Mouse (Mus musculus) heart, embryonic 14.5 days (tissue): ENCODE measurements around the gene C2cd4c. TPM values are rescaled to one million over a fixed set of nuclear protein-coding genes. Genes with fewer than 3 reads are reported as not detected.

Source experiments
- ATAC-seq: fragments of 200-750 bp; cut with Nextera tagmentation; 2 replicates; pipeline ENCODE4 v1.8.0; 2017; ENCODE audit warnings: low read depth, moderate TSS enrichment; ENCODE audit not compliant: insufficient number of reproducible peaks, insufficient read depth, low FRiP score
- H3K27ac ChIP-seq, 2 experiments: fragments of 200-500 bp in 1 of 2; fragments of 300-500 bp in 1 of 2; sonication (generic) in 1 of 2; replicated peaks in 1 of 2; 2 replicates each; pipeline ENCODE4 v1.5.1; 2012 to 2014; ENCODE audit warnings: low read depth in 2 of 2, low read length in 2 of 2, control low read depth in 1 of 2, mild to moderate bottlenecking in 1 of 2, mixed read lengths in 1 of 2; ENCODE audit not compliant: control insufficient read depth in 1 of 2, insufficient read depth in 1 of 2
- H3K27me3 ChIP-seq: fragments of 300-500 bp; sonication (generic); 2 replicates; pipeline ENCODE4 v1.6.1; 2014; ENCODE audit warnings: mild to moderate bottlenecking, low read length, control low read depth; ENCODE audit not compliant: control insufficient read depth, insufficient read depth
- H3K36me3 ChIP-seq: fragments of 300-500 bp; sonication (generic); 2 replicates; pipeline ENCODE4 v1.6.1; 2014; ENCODE audit warnings: mild to moderate bottlenecking, control low read depth, low read length, mixed read lengths; ENCODE audit not compliant: control insufficient read depth, insufficient read depth
- H3K4me1 ChIP-seq, 2 experiments: fragments of 200-500 bp in 1 of 2; fragments of 300-500 bp in 1 of 2; sonication (generic) in 1 of 2; 2 replicates each; pipeline ENCODE4 v1.6.1; 2012 to 2014; ENCODE audit warnings: low read length in 2 of 2, control low read depth in 1 of 2, mixed read lengths in 1 of 2; ENCODE audit not compliant: control insufficient read depth in 2 of 2, insufficient read depth in 2 of 2
- H3K4me2 ChIP-seq: fragments of 300-500 bp; sonication (generic); 2 replicates; pipeline ENCODE4 v1.6.1; 2014; ENCODE audit warnings: mild to moderate bottlenecking, low read length
- H3K4me3 ChIP-seq, 2 experiments: fragments of 200-500 bp in 1 of 2; fragments of 300-500 bp in 1 of 2; sonication (generic) in 1 of 2; 2 replicates each; pipeline ENCODE4 v1.5.1; 2012 to 2014; ENCODE audit warnings: low read length in 2 of 2, mild to moderate bottlenecking in 2 of 2, control low read depth in 1 of 2, low read depth in 1 of 2, moderate library complexity in 1 of 2; ENCODE audit not compliant: control insufficient read depth in 1 of 2, insufficient read depth in 1 of 2
- H3K9ac ChIP-seq: fragments of 300-500 bp; sonication (generic); 2 replicates; pipeline ENCODE4 v1.6.1; 2014; ENCODE audit warnings: mild to moderate bottlenecking, low read length
- H3K9me3 ChIP-seq: fragments of 300-500 bp; sonication (generic); 2 replicates; pipeline ENCODE4 v1.6.1; 2016; ENCODE audit warnings: low read length, control low read depth; ENCODE audit not compliant: control insufficient read depth
- WGBS: fragments of 180-500 bp; shearing (Covaris S2); extraction: QIAGEN DNeasy Blood & Tissue Kit; methylation state at CpG from one replicate; pipeline ENCODE4 v1.1.7; 2014; 5-methylcytosine and 5-hydroxymethylcytosine counted together
- polyA plus RNA-seq: library from polyadenylated mRNA; unstranded; fragments of >200 nt; fragmentation: Nextera tagmentation; extraction: Ambion mirVana; gene quantifications from 2 replicates; pipeline ENCODE4 v1.2.1, GENCODE M21; 2014

Gene C2cd4c
- polyA plus RNA-seq, 1 experiment from 2014 or later = not detected

DNA sequence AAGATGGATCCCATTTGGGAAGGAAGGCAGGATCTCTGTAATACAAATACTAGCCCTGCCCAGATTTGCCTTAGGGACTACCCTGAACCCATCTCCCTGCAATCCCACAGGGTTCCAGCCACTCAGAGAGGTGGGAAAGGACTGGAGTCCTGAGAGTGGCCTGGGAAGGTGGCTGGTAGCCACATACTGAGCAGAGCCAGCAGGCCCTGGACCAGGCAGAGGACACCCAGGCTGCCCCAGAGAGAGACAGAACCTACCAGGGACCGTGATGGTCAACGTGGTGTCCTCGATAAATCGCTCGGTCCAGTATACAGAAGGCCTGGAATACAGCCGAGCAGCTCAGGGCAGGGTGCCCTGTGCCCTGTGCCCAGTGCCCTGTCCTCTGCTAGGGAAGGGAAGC lies 28.7 kb downstream of the C2cd4c start:
- H3K27me3 ChIP-seq = no peaks in the 10 kb centered on the region; the same call in 1 of the 2 replicates
- H3K9me3 ChIP-seq = 0 out of 2 replicates have a peak, but pooled peaks cover 3% of the 10 kb centered on the region
- WGBS = 85% methylated on average over 6 of the region's 6 CpGs
- no peak overlapping the region for H3K27ac ChIP-seq
- no peak overlapping the region for H3K4me3 ChIP-seq
- no peaks in the 10 kb centered on the region for H3K4me1 ChIP-seq
- H3K36me3 ChIP-seq = no peaks in the 10 kb centered on the region
- no peak for ATAC-seq
- H3K9ac ChIP-seq = no peak overlapping the region
- H3K4me2 ChIP-seq = no peak overlapping the region

DNA sequence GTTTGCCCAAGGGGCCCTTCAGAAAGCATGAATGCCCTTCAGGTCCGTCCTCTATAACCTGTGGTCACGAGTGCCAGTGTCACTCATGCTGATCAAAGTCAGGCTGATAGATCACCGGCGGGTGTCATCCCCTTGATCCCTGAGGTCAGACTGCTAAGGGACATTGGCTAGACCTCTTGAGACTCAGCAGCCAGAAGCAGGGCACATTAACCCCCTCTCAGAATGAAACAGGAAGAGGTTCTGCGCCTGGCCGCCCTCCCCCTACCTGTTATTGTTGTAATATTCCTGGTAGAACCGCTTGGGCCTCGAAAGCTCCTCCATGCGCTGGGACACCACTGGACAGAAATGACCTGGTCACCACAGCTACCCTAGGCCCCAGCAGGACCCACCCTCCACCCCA lies 29.4 kb downstream of the C2cd4c start:
- Histone ChIP-seq H3K36me3 (no peaks in the 10 kb centered on the region), H3K4me1 (no peaks in the 10 kb centered on the region), H3K4me3 (no peak overlapping the region), H3K9me3 (0 out of 2 replicates have a peak, but pooled peaks cover 3% of the 10 kb centered on the region), H3K9ac (no peak overlapping the region), H3K27ac (no peak overlapping the region), H3K27me3 (no peaks in the 10 kb centered on the region; the same call in 1 of the 2 replicates), H3K4me2 (no peak overlapping the region)
- ATAC-seq = no peak
- 71% methylated on average over 9 of the region's 9 CpGs for WGBS

DNA sequence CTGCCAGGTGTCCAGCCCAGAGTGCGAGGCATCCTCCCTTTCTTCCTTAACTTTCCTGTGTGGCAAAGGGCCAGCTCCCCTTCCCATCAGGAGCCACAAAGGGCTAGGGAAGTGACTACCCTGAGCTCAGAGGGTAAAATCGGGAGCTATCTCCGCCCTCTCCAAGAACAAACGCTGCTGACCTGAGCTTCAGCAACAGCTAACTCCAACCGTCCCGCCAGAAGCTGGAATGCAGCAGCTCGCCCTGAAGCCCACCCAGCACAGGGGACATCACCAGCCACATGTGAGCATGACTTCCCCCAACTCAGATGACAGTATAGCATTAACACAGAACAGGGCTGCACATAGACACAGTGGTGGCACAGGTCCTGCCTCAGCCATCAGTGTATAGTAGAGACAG lies 29.8 kb downstream of the C2cd4c start:
- Histone ChIP-seq H3K4me1 (no peaks in the 10 kb centered on the region), H3K9me3 (0 out of 2 replicates have a peak, but pooled peaks cover 3% of the 10 kb centered on the region)

DNA sequence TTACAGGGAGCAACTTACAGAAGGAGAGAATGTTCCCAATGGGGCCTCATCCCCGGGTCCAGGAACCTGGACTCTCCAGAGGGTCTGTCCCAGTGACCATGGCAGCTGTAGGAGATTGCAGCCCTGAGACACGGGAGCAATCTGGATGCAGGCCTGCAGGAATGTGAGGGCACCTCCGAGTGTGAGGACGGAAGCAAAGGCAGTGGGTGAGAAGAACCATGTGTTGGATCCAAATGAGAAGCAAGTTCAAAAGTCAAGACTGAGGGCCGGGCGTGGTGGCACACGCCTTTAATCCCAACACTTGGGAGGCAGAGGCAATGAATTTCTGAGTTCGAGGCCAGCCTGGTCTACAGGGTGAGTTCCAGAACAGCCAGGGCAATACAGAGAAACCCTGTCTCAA lies 32.3 kb downstream of the C2cd4c start:
- no peak for ATAC-seq
- WGBS = 82% methylated on average over 8 of the region's 8 CpGs
- Histone ChIP-seq H3K4me1 (no peaks in the 10 kb centered on the region), H3K36me3 (no peaks in the 10 kb centered on the region), H3K4me3 (no peak overlapping the region), H3K27ac (no peak overlapping the region), H3K4me2 (no peak overlapping the region), H3K9me3 (0 out of 2 replicates have a peak, but pooled peaks cover 3% of the 10 kb centered on the region), H3K27me3 (no peaks in the 10 kb centered on the region; the same call in 1 of the 2 replicates), H3K9ac (no peak overlapping the region)

More for the DNA sequence above, 29.8 kb downstream of the C2cd4c start:
- 47% methylated on average over 7 of the region's 7 CpGs for WGBS
- Histone ChIP-seq H3K4me2 (no peak overlapping the region), H3K4me3 (no peak overlapping the region), H3K9ac (no peak overlapping the region), H3K27me3 (no peaks in the 10 kb centered on the region; the same call in 1 of the 2 replicates), H3K36me3 (no peaks in the 10 kb centered on the region), H3K27ac (no peak overlapping the region)
- ATAC-seq = no peak

DNA sequence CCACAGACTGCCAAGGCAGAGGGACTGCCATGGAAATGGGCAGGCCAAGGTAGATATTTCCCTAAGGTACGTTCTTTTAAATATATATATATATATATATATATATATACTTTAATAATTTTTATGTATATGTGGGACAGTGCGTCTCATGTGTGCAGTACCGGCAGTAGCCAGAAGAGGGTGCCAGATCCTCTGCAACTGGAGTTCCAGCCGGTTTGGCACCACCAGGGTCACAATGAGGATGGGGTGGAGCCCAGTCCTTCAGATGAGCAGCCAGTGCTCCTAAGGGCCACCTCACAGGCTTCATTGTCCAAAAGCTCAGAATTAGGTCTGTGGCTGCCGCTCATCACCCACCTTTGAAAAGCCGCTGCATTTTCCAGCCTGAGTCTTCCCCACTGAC lies 33.0 kb downstream of the C2cd4c start:
- Histone ChIP-seq H3K27ac (no peak overlapping the region), H3K4me3 (no peak overlapping the region), H3K36me3 (no peaks in the 10 kb centered on the region), H3K4me2 (no peak overlapping the region), H3K9ac (no peak overlapping the region), H3K27me3 (no peaks in the 10 kb centered on the region; the same call in 1 of the 2 replicates), H3K4me1 (no peaks in the 10 kb centered on the region), H3K9me3 (0 out of 2 replicates have a peak, but pooled peaks cover 3% of the 10 kb centered on the region)
- ATAC-seq = no peak
- 48% methylated on average over 6 of the region's 6 CpGs for WGBS

DNA sequence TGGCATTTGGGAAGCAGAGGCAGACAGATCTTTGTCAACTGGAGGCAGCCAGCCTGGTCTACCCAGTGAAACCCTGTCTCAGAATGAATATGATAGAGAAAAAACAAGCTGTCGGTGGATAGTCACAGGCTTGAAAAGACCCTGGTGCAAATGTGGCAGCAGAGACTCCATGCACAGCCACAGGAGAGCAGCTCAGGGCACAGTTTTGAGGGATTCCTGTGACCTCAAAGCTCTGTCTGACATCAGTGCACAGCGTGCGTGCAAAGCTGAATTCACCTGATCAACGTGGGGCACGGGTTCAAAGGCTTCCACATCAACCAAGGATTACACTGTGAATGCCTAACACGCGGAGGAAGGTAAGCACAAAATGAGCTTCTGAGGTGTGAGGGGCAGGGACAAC lies 33.5 kb downstream of the C2cd4c start:
- Histone ChIP-seq H3K4me2 (no peak overlapping the region), H3K4me3 (no peak overlapping the region), H3K4me1 (no peaks in the 10 kb centered on the region), H3K27ac (no peak overlapping the region), H3K36me3 (no peaks in the 10 kb centered on the region), H3K9ac (no peak overlapping the region), H3K27me3 (no peaks in the 10 kb centered on the region; the same call in 1 of the 2 replicates), H3K9me3 (0 out of 2 replicates have a peak, but pooled peaks cover 3% of the 10 kb centered on the region)
- ATAC-seq = no peak
- WGBS = 69% methylated on average over 7 of the region's 7 CpGs

DNA sequence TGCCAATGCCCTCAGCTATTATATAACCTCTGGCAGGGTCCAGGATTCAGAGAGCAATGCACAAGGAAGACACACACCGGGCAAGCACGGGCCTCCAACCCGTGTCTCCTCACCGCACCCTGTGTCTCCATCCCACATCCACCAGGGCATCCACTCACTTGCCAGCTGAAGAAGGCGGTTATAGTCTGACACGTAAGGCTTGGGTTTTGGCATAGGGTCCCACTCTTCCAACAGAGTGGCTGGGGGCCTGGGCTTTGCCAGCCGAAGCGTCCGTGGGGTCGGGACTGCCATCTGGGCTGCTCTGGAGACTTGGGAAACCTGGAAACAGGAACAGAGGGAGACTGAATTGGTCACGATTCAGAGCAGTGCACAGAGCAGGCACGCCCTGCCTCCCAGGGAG lies 34.0 kb downstream of the C2cd4c start:
- Histone ChIP-seq H3K27ac (no peak overlapping the region), H3K36me3 (no peaks in the 10 kb centered on the region), H3K4me2 (no peak overlapping the region), H3K4me1 (no peaks in the 10 kb centered on the region), H3K9me3 (0 out of 2 replicates have a peak, but pooled peaks cover 3% of the 10 kb centered on the region), H3K4me3 (no peak overlapping the region), H3K27me3 (no peaks in the 10 kb centered on the region; the same call in 1 of the 2 replicates), H3K9ac (no peak overlapping the region)
- no peak for ATAC-seq
- 72% methylated on average over 12 of the region's 12 CpGs for WGBS

DNA sequence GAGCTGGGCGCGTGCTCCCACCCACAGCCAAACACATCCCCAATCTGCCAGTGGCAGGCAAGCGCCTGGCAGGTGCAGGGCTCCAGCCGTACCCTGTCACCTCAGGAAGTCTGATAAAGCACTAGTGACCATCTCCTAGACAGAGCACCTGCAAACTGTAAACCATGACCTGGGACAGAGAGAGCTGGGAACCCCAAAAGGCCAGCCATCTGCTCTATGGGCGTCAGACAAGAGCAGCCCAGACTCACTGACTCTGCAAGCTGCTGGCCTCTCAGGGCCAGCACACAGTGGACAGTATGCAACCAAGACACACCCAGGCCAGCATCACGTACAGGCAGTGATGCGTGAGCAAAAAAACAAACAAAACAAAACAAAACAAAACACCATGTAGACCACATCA lies 34.9 kb downstream of the C2cd4c start:
- H3K4me3 ChIP-seq = no peak overlapping the region
- 68% methylated on average over 7 of the region's 7 CpGs for WGBS
- H3K27ac ChIP-seq = no peak overlapping the region
- no peaks in the 10 kb centered on the region for H3K4me1 ChIP-seq
- 0 out of 2 replicates have a peak, but pooled peaks cover 3% of the 10 kb centered on the region for H3K9me3 ChIP-seq
- no peak overlapping the region for H3K9ac ChIP-seq
- no peak for ATAC-seq
- H3K4me2 ChIP-seq = no peak overlapping the region
- H3K36me3 ChIP-seq = no peaks in the 10 kb centered on the region
- H3K27me3 ChIP-seq = no peaks in the 10 kb centered on the region; the same call in 1 of the 2 replicates
